Mouse (Mus musculus): ENCODE measurements at regions not wholly inside any gene's neighbourhood (a gene's known extent, or its start where the extent isn't known, plus 50 kb on each side); places are given as distances from the start of the nearest gene placed in this dataset.

DNA sequence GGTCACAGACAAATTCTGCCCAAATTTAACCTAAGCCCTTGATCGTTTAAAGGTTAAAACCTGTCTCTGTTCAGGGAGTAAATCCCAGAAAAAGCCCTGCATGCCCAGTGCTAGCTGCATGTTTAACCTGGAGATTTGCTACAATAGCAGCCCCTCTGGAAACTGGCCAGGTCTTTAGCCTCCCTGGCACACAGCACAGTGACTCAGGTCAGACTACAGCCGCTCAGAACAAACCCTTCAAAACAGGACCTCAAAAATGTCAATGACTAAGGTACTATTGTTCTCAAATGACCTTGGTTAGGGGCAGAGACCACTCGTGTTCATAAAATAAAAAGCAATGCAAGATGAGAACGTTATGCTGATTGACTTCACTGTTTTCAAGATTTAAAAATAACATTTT, 101.8 kb upstream of the Ccn2 start:
- ATAC-seq = peak; percentile 90
- 7% methylated on average over 4 of the region's 4 CpGs for WGBS
- H3K9me3 ChIP-seq (ENCODE audit: low read length) = no peaks in the 10 kb centered on the region
- H3K4me2 ChIP-seq (replicated peaks; ENCODE audit: low read depth, low read length) = no peak overlapping the region
- H3K27me3 ChIP-seq (replicated peaks; ENCODE audit: insufficient read depth, low read length) = no peaks in the 10 kb centered on the region
- no peak overlapping the region for H3K9ac ChIP-seq (replicated peaks; ENCODE audit: low read depth)
- no peak overlapping the region for H3K4me3 ChIP-seq (ENCODE audit: low read depth, low read length)
- peak overlapping the region; percentile 75 for H3K27ac ChIP-seq (ENCODE audit: low read length)
- 0 out of 2 replicates have a peak, but pooled peaks cover 2% of the 10 kb centered on the region for H3K4me1 ChIP-seq (ENCODE audit: insufficient read depth, low read depth, low read length)
- no peaks in the 10 kb centered on the region for H3K36me3 ChIP-seq (ENCODE audit: insufficient read depth, low read length)
- TF ChIP-seq CTCF (IDR thresholded peaks at IDR 0.05) = no peak
- TF ChIP-seq EP300 (IDR thresholded peaks at IDR 0.05) = no peak
- peak; percentile 79 for DNase-seq (ENCODE audit: low spot score)

DNA sequence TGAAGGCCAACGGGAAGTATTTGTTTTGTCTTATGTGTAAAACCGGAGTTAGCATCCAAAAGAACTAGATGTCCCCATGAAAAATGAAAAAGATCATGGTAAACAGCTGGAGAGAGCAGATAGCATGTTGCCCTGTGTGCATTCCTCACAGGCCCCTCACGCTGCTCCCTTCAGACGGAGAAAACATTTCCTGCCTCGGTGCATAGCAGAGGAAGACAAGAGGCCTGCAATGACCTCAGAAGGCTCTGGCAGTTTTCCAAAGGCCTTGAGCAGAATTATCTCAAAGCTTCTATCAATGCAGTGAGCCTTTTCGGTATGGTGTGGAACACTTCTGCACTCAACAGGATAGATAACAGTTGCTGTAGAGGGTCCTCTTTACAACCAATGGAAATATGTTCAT, 101.3 kb upstream of the Ccn2 start:
- DNase-seq (ENCODE audit: low spot score) (peak; percentile 90), ATAC-seq (peak; percentile 96)
- WGBS = 3% methylated on average over 6 of the region's 6 CpGs
- Histone ChIP-seq H3K4me2 (replicated peaks; ENCODE audit: low read depth, low read length) (no peak overlapping the region), H3K27me3 (replicated peaks; ENCODE audit: insufficient read depth, low read length) (no peaks in the 10 kb centered on the region), H3K4me3 (ENCODE audit: low read depth, low read length) (no peak overlapping the region), H3K36me3 (ENCODE audit: insufficient read depth, low read length) (no peaks in the 10 kb centered on the region), H3K27ac (ENCODE audit: low read length) (no peak overlapping the region; the same call in 1 of the 2 replicates), H3K9me3 (ENCODE audit: low read length) (no peaks in the 10 kb centered on the region), H3K9ac (replicated peaks; ENCODE audit: low read depth) (no peak overlapping the region), H3K4me1 (ENCODE audit: insufficient read depth, low read depth, low read length) (0 out of 2 replicates have a peak, but pooled peaks cover 2% of the 10 kb centered on the region)
- TF ChIP-seq EP300 (IDR thresholded peaks at IDR 0.05) (peak; percentile 99), CTCF (IDR thresholded peaks at IDR 0.05) (no peak)

DNA sequence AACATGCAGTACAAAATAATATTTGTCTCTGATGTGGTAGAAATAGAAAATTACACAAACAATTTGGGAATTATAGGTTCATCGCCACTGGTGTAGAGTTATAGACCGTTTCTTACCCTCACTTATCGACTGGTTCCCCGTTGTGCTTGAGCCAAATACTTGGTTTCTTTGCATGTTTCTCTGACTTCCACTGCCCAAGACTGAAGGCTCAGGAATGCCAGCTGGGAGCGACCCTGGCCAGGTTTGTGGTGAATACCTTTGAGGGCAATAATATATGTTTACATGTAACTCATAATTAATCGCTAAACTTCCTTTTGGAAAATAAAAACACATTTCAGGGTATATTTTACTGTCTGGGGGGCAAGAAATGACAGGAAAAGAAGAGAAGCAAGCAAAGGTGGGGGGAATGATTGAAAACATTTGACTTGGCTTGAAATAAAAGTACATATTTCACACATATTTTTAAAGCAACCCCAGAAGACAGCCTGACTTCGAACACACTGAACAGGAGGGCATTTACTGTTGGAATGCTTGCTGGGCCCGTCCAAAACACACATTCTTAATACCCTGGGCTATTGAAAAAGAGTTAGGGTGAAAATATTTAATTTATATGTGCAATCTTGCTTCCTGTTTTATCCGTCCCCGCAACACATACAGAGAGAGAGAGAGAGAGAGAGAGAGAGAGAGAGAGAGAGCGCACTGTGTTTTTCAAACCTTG, 75.3 kb upstream of the Ccn2 start:
- DNase-seq (ENCODE audit: low spot score) (peak; percentile 4), ATAC-seq (no peak; the same call in 1 of the 2 replicates)
- Histone ChIP-seq H3K36me3 (ENCODE audit: insufficient read depth, low read length) (no peaks in the 10 kb centered on the region), H3K9ac (replicated peaks; ENCODE audit: low read depth) (no peak overlapping the region), H3K4me2 (replicated peaks; ENCODE audit: low read depth, low read length) (no peak overlapping the region), H3K27ac (ENCODE audit: low read length) (peak overlapping the region; percentile 33; the same call in 1 of the 2 replicates), H3K27me3 (replicated peaks; ENCODE audit: insufficient read depth, low read length) (no peaks in the 10 kb centered on the region), H3K9me3 (ENCODE audit: low read length) (no peaks in the 10 kb centered on the region), H3K4me3 (ENCODE audit: low read depth, low read length) (no peak overlapping the region), H3K4me1 (ENCODE audit: insufficient read depth, low read depth, low read length) (no peaks in the 10 kb centered on the region)
- TF ChIP-seq CTCF (IDR thresholded peaks at IDR 0.05) (no peak), EP300 (IDR thresholded peaks at IDR 0.05) (no peak)
- 60% methylated on average over 11 of the region's 11 CpGs for WGBS

DNA sequence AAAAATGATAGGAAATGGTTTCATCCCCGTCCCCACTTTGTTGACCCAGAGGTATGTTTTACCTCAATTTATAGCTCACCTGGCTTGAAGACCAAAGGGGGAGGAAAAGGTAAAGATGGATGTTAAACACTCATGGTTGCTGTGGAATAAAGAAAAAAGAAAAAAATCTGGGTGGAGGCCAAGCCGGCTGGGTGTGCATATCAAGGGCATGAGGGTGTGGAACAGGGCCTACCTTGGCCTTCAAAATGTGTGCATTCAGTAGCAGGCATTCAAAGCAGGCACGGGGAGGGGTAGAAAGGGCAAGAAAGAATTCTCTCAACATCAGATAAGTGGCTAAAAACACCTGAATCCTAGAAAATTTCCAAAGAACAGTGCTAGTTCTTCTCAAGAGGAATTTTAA, 74.7 kb upstream of the Ccn2 start:
- H3K4me2 ChIP-seq (replicated peaks; ENCODE audit: low read depth, low read length) = no peak overlapping the region
- no peaks in the 10 kb centered on the region for H3K4me1 ChIP-seq (ENCODE audit: insufficient read depth, low read depth, low read length)
- no peaks in the 10 kb centered on the region for H3K27me3 ChIP-seq (replicated peaks; ENCODE audit: insufficient read depth, low read length)
- no peaks in the 10 kb centered on the region for H3K36me3 ChIP-seq (ENCODE audit: insufficient read depth, low read length)
- WGBS = 43% methylated on average over 3 of the region's 3 CpGs
- peak; percentile 90 for ATAC-seq
- no peak overlapping the region for H3K9ac ChIP-seq (replicated peaks; ENCODE audit: low read depth)
- no peak overlapping the region for H3K4me3 ChIP-seq (ENCODE audit: low read depth, low read length)
- H3K9me3 ChIP-seq (ENCODE audit: low read length) = no peaks in the 10 kb centered on the region
- no peak overlapping the region for H3K27ac ChIP-seq (ENCODE audit: low read length)
- peak; percentile 73 for TF ChIP-seq EP300 (IDR thresholded peaks at IDR 0.05)
- TF ChIP-seq CTCF (IDR thresholded peaks at IDR 0.05) = no peak
- peak; percentile 60 for DNase-seq (ENCODE audit: low spot score)

DNA sequence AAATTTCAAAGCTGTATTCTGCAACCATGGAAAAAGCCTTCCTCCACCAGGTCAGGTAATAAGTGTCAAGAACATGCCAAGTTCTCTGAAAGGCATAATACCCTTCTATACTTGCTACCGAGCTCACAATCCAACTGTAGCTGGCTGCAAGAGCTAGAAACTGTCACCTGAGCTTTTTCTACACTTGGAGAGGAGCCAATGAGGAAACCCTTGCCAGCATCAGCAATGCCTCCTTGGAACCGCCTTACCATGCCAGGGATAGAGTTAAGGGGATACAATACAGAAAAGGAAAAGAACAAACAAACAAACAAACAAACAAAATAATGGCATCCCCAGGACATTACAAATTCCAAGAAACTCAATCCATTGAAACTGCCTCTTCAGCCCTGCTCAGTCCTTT, 62.5 kb upstream of the Ccn2 start:
- Histone ChIP-seq H3K27me3 (replicated peaks; ENCODE audit: insufficient read depth, low read length) (no peaks in the 10 kb centered on the region), H3K4me3 (ENCODE audit: low read depth, low read length) (no peak overlapping the region), H3K27ac (ENCODE audit: low read length) (no peak overlapping the region), H3K9ac (replicated peaks; ENCODE audit: low read depth) (no peak overlapping the region), H3K4me2 (replicated peaks; ENCODE audit: low read depth, low read length) (no peak overlapping the region), H3K36me3 (ENCODE audit: insufficient read depth, low read length) (no peaks in the 10 kb centered on the region), H3K9me3 (ENCODE audit: low read length) (no peaks in the 10 kb centered on the region), H3K4me1 (ENCODE audit: insufficient read depth, low read depth, low read length) (no peaks in the 10 kb centered on the region)
- no peak for ATAC-seq
- DNase-seq (ENCODE audit: low spot score) = peak; percentile 19
- WGBS = 56% methylated on average over 2 of the region's 2 CpGs
- no peak for TF ChIP-seq CTCF (IDR thresholded peaks at IDR 0.05)
- TF ChIP-seq EP300 (IDR thresholded peaks at IDR 0.05) = no peak

DNA sequence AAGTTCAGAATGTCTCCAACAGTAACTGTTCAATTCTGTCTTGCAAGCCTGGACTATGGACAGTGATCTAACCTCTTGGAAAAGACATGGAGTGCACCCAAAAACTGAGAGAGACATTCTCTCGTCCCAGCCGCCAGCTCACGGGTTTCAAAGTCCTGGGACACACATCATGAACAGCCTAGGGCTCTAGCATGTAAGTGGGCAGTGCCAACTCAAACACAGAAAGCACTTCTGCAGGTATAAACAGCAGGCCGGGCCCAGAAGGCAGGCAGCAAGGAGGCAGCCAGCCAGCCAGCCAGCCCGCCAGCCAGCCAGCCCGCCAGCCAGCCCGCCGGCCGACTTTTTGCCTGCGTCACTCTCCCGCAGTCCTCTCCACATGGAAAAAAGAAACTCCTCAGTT, 60.3 kb upstream of the Ccn2 start:
- peak overlapping the region; percentile 66; the same call in 1 of the 2 replicates for H3K27ac ChIP-seq (ENCODE audit: low read length)
- TF ChIP-seq EP300 (IDR thresholded peaks at IDR 0.05) (no peak), CTCF (IDR thresholded peaks at IDR 0.05) (no peak)
- no peak overlapping the region for H3K4me2 ChIP-seq (replicated peaks; ENCODE audit: low read depth, low read length)
- DNase-seq (ENCODE audit: low spot score) = peak; percentile 72
- no peak overlapping the region for H3K4me3 ChIP-seq (ENCODE audit: low read depth, low read length)
- H3K9ac ChIP-seq (replicated peaks; ENCODE audit: low read depth) = no peak overlapping the region
- no peaks in the 10 kb centered on the region for H3K27me3 ChIP-seq (replicated peaks; ENCODE audit: insufficient read depth, low read length)
- H3K36me3 ChIP-seq (ENCODE audit: insufficient read depth, low read length) = no peaks in the 10 kb centered on the region
- WGBS = 55% methylated on average over 11 of the region's 11 CpGs
- peak; percentile 95 for ATAC-seq
- H3K9me3 ChIP-seq (ENCODE audit: low read length) = no peaks in the 10 kb centered on the region
- H3K4me1 ChIP-seq (ENCODE audit: insufficient read depth, low read depth, low read length) = no peaks in the 10 kb centered on the region
